Mouse (Mus musculus) midbrain, embryonic 12.5 days (tissue): ENCODE measurements around the gene Mb. TPM values are rescaled to one million over a fixed set of nuclear protein-coding genes. Genes with fewer than 3 reads are reported as not detected.

ENCODE experiments used
- ATAC-seq: fragments of 200-750 bp; cut with Nextera tagmentation; 2 replicates; pipeline ENCODE4 v1.8.0; 2017; ENCODE audit warnings: low read depth, moderate TSS enrichment, moderate library complexity; ENCODE audit not compliant: low FRiP score
- H3K27ac ChIP-seq: fragments of 300-500 bp; sonication (generic); replicated peaks from 2 replicates; pipeline ENCODE4 v1.5.1; 2016; ENCODE audit warnings: mild to moderate bottlenecking
- H3K27me3 ChIP-seq: fragments of 300-500 bp; sonication (generic); 2 replicates; pipeline ENCODE4 v1.6.1; 2016; ENCODE audit warnings: mild to moderate bottlenecking
- H3K36me3 ChIP-seq: fragments of 300-500 bp; sonication (generic); 2 replicates; pipeline ENCODE4 v1.6.1; 2016
- H3K4me1 ChIP-seq: fragments of 300-500 bp; sonication (generic); 2 replicates; pipeline ENCODE4 v1.6.1; 2016
- H3K4me2 ChIP-seq: fragments of 300-500 bp; sonication (generic); replicated peaks from 2 replicates; pipeline ENCODE4 v1.6.1; 2016; ENCODE audit warnings: mild to moderate bottlenecking, moderate library complexity
- H3K4me3 ChIP-seq: fragments of 300-500 bp; sonication (generic); 2 replicates; pipeline ENCODE4 v1.5.1; 2016; ENCODE audit warnings: mild to moderate bottlenecking
- H3K9ac ChIP-seq: fragments of 300-500 bp; sonication (generic); replicated peaks from 2 replicates; pipeline ENCODE4 v1.6.1; 2016; ENCODE audit warnings: mild to moderate bottlenecking, moderate library complexity
- H3K9me3 ChIP-seq: fragments of 300-500 bp; sonication (generic); 2 replicates; pipeline ENCODE4 v1.6.1; 2016; ENCODE audit warnings: mild to moderate bottlenecking
- WGBS: fragments of 180-500 bp; shearing (Covaris S2); methylation state at CpG from one replicate; pipeline ENCODE4 v1.1.7; 2016; 5-methylcytosine and 5-hydroxymethylcytosine counted together
- polyA plus RNA-seq: library from polyadenylated mRNA; unstranded; fragments of >200 nt; fragmentation: Nextera tagmentation; extraction: Ambion mirVana; gene quantifications from 2 replicates; pipeline ENCODE4 v1.2.1, GENCODE M21; 2016

The Mb gene
- polyA plus RNA-seq, result not detected in 2 replicates

GRCm38 (mm10) chr15:77050570-77050969, at the start of gene Mb:
TSS of gene Mb (minus strand) at chr15:77050670.
- WGBS, result 96% methylated on average over 10 of the region's 10 CpGs
- Histone ChIP-seq H3K9ac (no peak within 1 kb of the TSS), H3K4me1 (peaks cover 9% of the 10 kb centered on the region), H3K27me3 (no peaks in the 10 kb centered on the region), H3K27ac (no peak within 1 kb of the TSS), H3K36me3 (no peaks in the 10 kb centered on the region), H3K4me3 (no peak within 1 kb of the TSS), H3K4me2 (no peak within 1 kb of the TSS), H3K9me3 (no peaks in the 10 kb centered on the region)
- ATAC-seq, result no peak

- no peak overlapping the region for H3K4me3 ChIP-seq
- no peaks in the 10 kb centered on the region for H3K9me3 ChIP-seq
- no peak for ATAC-seq
- no peaks in the 10 kb centered on the region for H3K27me3 ChIP-seq
- 81% methylated on average over 3 of the region's 3 CpGs for WGBS
- H3K9ac ChIP-seq, result no peak overlapping the region
- peaks cover 45% of the 10 kb centered on the region for H3K36me3 ChIP-seq
- peaks cover 10% of the 10 kb centered on the region for H3K4me1 ChIP-seq
- H3K4me2 ChIP-seq, result no peak overlapping the region
- H3K27ac ChIP-seq, result no peak overlapping the region
Measured at GRCm38 (mm10) chr15:77099756-77100155, 49.3 kb upstream of the Mb start.

DNA sequence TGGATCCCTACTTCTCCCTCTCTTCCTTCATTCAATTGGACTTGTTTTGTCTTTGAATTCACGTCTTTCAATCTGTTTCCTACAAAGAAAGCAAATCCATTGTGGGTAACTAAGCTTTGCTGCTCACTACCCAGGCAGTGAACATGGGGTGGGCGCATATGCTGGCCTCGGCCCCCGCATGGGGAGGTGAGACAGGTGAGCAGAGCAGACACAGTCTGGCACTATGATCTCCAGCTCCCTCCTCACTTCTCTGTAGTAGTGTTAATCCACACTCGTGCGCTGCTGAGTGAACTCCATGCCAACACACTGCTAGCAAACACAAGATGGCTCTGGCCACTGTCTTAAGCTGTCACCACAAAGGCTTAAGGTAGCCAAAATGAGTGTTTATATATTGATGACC, 46.9 kb upstream of the Mb start:
- ATAC-seq, result no peak
- Histone ChIP-seq H3K4me3 (no peak overlapping the region), H3K27ac (no peak overlapping the region), H3K27me3 (no peaks in the 10 kb centered on the region), H3K9me3 (no peaks in the 10 kb centered on the region), H3K4me2 (no peak overlapping the region), H3K4me1 (no peaks in the 10 kb centered on the region), H3K36me3 (peaks cover 62% of the 10 kb centered on the region), H3K9ac (no peak overlapping the region)
- WGBS, result 85% methylated on average over 6 of the region's 6 CpGs

- ATAC-seq, result no peak
Measured at GRCm38 (mm10) chr15:77095216-77095615, 44.7 kb upstream of the Mb start.

GRCm38 (mm10) chr15:77094431-77094830, 44.0 kb upstream of the Mb start:
- H3K4me1 ChIP-seq, result no peaks in the 10 kb centered on the region
- H3K27ac ChIP-seq, result no peak overlapping the region
- peaks cover 63% of the 10 kb centered on the region for H3K36me3 ChIP-seq
- no peak for ATAC-seq
- WGBS, result 95% methylated on average over 13 of the region's 13 CpGs
- no peak overlapping the region for H3K4me3 ChIP-seq
- no peak overlapping the region for H3K4me2 ChIP-seq
- no peaks in the 10 kb centered on the region for H3K9me3 ChIP-seq
- H3K9ac ChIP-seq, result no peak overlapping the region
- H3K27me3 ChIP-seq, result no peaks in the 10 kb centered on the region

More at GRCm38 (mm10) chr15:77095216-77095615, 44.7 kb upstream of the Mb start:
- Histone ChIP-seq H3K27ac (no peak overlapping the region), H3K9me3 (no peaks in the 10 kb centered on the region), H3K4me2 (no peak overlapping the region), H3K9ac (no peak overlapping the region), H3K27me3 (no peaks in the 10 kb centered on the region), H3K36me3 (peaks cover 66% of the 10 kb centered on the region), H3K4me3 (no peak overlapping the region), H3K4me1 (no peaks in the 10 kb centered on the region)
- 95% methylated on average over 1 of the region's 1 CpGs for WGBS

GRCm38 (mm10) chr15:77091394-77091793, 40.9 kb upstream of the Mb start:
- no peak overlapping the region for H3K27ac ChIP-seq
- ATAC-seq, result no peak
- no peaks in the 10 kb centered on the region for H3K9me3 ChIP-seq
- 90% methylated on average over 4 of the region's 4 CpGs for WGBS
- no peak overlapping the region for H3K4me2 ChIP-seq
- no peak overlapping the region for H3K9ac ChIP-seq
- H3K36me3 ChIP-seq, result peaks cover 51% of the 10 kb centered on the region
- no peak overlapping the region for H3K4me3 ChIP-seq
- H3K27me3 ChIP-seq, result no peaks in the 10 kb centered on the region
- H3K4me1 ChIP-seq, result no peaks in the 10 kb centered on the region

- no peak overlapping the region for H3K9ac ChIP-seq
- no peak overlapping the region for H3K4me3 ChIP-seq
- H3K36me3 ChIP-seq, result peaks cover 53% of the 10 kb centered on the region
- whole genome bisulfite sequencing, result 85% methylated on average over 5 of the region's 5 CpGs
- H3K4me2 ChIP-seq, result no peak overlapping the region
- H3K27ac ChIP-seq, result no peak overlapping the region
- H3K4me1 ChIP-seq, result no peaks in the 10 kb centered on the region
- H3K9me3 ChIP-seq, result no peaks in the 10 kb centered on the region
- H3K27me3 ChIP-seq, result no peaks in the 10 kb centered on the region
- no peak for ATAC-seq
Measured at GRCm38 (mm10) chr15:77090531-77090930, 40.1 kb upstream of the Mb start.

DNA sequence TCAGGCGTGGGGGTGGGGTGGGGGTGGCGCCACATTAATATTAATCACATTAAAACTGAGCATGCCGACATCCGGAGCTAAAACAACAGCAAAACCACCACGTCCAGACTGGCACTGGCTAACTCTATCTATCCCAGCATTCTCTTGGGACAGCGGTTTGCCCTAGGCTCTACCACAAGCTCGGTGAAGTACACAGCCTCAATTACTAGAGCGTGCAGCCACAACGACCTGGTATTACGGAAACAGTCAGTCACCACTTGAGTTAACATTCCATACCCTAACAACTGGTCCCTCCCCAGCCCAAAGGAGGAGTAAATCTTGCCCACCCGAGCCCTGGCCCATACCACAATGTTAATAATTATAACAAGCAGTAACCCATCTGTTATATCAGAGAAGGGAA, 38.8 kb upstream of the Mb start:
- H3K36me3 ChIP-seq, result peaks cover 60% of the 10 kb centered on the region
- H3K9ac ChIP-seq, result no peak overlapping the region
- no peak overlapping the region for H3K4me3 ChIP-seq
- no peaks in the 10 kb centered on the region for H3K27me3 ChIP-seq
- H3K4me1 ChIP-seq, result no peaks in the 10 kb centered on the region
- no peak for ATAC-seq
- no peaks in the 10 kb centered on the region for H3K9me3 ChIP-seq
- no peak overlapping the region for H3K27ac ChIP-seq
- WGBS, result 77% methylated on average over 11 of the region's 11 CpGs
- H3K4me2 ChIP-seq, result no peak overlapping the region

GRCm38 (mm10) chr15:77086488-77086887, 36.0 kb upstream of the Mb start:
- Histone ChIP-seq H3K36me3 (peaks cover 58% of the 10 kb centered on the region), H3K9ac (no peak overlapping the region), H3K4me1 (no peaks in the 10 kb centered on the region; the same call in 1 of the 2 replicates), H3K27ac (no peak overlapping the region), H3K27me3 (no peaks in the 10 kb centered on the region), H3K4me2 (no peak overlapping the region), H3K4me3 (no peak overlapping the region), H3K9me3 (no peaks in the 10 kb centered on the region)
- ATAC-seq, result no peak
- 95% methylated on average over 1 of the region's 1 CpGs for WGBS

DNA sequence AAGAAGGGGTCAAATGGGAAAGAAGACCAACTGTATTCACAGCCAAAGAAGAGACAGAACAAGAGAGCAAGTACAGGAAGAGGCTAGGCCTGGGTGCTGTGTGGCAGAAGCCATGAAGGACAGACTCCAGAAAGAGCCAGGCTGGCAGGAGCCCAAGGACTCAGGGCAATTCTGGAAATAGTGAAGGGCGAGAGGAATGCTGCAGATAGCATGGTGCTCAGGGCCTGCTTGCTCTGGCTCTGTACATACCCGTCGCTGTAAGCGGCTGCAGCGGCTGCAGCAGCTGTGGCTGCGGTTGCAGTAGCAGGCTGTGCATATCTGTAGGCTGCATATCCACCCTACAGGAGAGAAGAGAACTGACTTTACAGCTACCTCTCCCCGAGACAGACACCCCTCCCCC, 35.3 kb upstream of the Mb start:
- Histone ChIP-seq H3K4me2 (no peak overlapping the region), H3K9ac (no peak overlapping the region), H3K27me3 (no peaks in the 10 kb centered on the region), H3K4me1 (no peaks in the 10 kb centered on the region; the same call in 1 of the 2 replicates), H3K9me3 (no peaks in the 10 kb centered on the region), H3K27ac (no peak overlapping the region), H3K36me3 (peaks cover 59% of the 10 kb centered on the region), H3K4me3 (no peak overlapping the region)
- no peak for ATAC-seq
- WGBS, result 93% methylated on average over 7 of the region's 7 CpGs

- H3K9me3 ChIP-seq, result no peaks in the 10 kb centered on the region
- no peaks in the 10 kb centered on the region for H3K27me3 ChIP-seq
- H3K27ac ChIP-seq, result no peak overlapping the region
- H3K4me3 ChIP-seq, result no peak overlapping the region
- no peak overlapping the region for H3K4me2 ChIP-seq
- H3K36me3 ChIP-seq, result peaks cover 74% of the 10 kb centered on the region
- ATAC-seq, result no peak
- H3K9ac ChIP-seq, result no peak overlapping the region
- H3K4me1 ChIP-seq, result peaks cover 5% of the 10 kb centered on the region; the same call in 1 of the 2 replicates
- WGBS, result 87% methylated on average over 5 of the region's 5 CpGs
Measured at GRCm38 (mm10) chr15:77081454-77081853, 31.0 kb upstream of the Mb start.

- Histone ChIP-seq H3K4me2 (no peak overlapping the region), H3K27me3 (no peaks in the 10 kb centered on the region), H3K9ac (0 out of 2 replicates have a peak overlapping the region, but pooled peaks have one; percentile 20), H3K9me3 (no peaks in the 10 kb centered on the region), H3K27ac (no peak overlapping the region), H3K36me3 (peaks cover 72% of the 10 kb centered on the region), H3K4me3 (no peak overlapping the region), H3K4me1 (peaks cover 5% of the 10 kb centered on the region; the same call in 1 of the 2 replicates)
- 84% methylated on average over 14 of the region's 14 CpGs for WGBS
- ATAC-seq, result no peak
Measured at GRCm38 (mm10) chr15:77080684-77081254, 30.3 kb upstream of the Mb start.

DNA sequence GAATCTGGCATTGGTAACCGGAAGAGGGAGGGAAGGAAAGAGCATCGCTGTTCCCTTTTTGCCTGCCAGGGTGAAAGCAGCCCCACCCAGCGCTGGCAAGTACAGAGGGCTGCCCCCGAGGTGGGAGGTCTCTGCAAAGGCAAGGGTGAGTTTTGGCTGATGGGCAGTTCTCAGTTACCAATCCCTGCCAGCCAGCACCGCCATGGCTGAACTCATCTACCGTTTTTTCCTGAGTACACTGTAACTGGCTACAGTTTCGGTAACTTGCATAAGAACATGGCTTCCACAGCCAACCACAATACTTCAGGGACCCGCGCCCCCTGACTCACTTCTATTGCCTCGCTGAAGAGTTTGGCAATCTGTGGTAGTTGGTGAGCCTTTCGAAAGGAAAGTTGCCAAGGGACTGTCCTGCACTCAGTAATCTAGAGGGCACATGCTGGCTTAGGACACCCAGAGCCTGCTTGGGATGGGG, 29.5 kb upstream of the Mb start:
- Histone ChIP-seq H3K27ac (no peak overlapping the region), H3K36me3 (peaks cover 64% of the 10 kb centered on the region), H3K9ac (no peak overlapping the region), H3K4me3 (no peak overlapping the region), H3K4me1 (peaks cover 5% of the 10 kb centered on the region; the same call in 1 of the 2 replicates), H3K9me3 (no peaks in the 10 kb centered on the region), H3K4me2 (no peak overlapping the region), H3K27me3 (no peaks in the 10 kb centered on the region)
- ATAC-seq, result no peak
- 77% methylated on average over 11 of the region's 11 CpGs for WGBS
